Mouse (Mus musculus): ENCODE measurements at regions not wholly inside any gene's neighbourhood (a gene's known extent, or its start where the extent isn't known, plus 50 kb on each side); places are given as distances from the start of the nearest gene placed in this dataset.

DNA sequence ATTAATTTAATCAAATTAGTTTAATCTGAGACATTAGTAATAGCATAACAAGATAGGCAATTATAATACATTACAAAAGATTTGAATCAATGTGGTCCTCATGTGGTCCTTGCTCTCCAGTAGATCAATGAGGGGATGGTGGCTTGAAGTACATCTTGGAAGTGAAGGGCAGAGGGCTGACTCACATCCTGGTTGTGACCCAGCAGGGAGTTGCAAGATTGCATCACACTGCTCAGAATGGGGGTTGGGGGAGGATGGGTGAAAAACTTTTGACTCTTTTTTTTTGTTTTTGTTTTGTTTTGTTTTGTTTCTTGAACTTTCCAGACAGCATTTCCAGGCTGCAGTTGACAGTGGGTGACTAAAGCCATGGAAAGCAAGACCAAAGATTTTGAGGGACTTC is 191.1 kb upstream of the Dio3 start:
- DNase-seq: no peak

GRCm38 (mm10) chr12:110102186-110102585 is 176.7 kb upstream of the Dio3 start:
- DNase-seq: no peak

GRCm38 (mm10) chr12:110112051-110112722 is 166.7 kb upstream of the Dio3 start:
- DNase-seq: no peak

- no peak for DNase-seq
These were observed 166.2 kb upstream of the Dio3 start for GRCm38 (mm10) chr12:110112723-110113105.

DNA sequence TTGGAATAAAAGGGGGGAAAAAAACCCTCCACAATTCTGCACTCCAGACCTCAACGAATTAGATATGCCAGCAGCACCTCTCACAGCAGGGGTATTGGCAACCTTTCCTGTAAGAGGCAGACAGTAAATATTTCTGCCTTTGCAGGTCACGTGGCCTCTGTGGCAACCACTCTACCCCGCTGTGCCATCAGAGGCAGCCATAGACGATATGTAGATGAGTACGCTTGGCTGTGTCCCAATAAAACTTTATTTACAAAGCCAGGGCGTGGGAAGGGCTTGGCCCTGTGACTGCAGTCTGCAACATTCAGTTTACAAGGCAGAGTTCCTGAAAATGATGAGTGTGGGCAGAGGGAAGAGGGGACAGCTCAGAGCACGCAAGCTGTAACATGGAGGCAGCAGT is 158.7 kb upstream of the Dio3 start:
- no peak for DNase-seq

GRCm38 (mm10) chr12:110122976-110123375 is 155.9 kb upstream of the Dio3 start:
- DNase-seq: peak; percentile 20

DNA sequence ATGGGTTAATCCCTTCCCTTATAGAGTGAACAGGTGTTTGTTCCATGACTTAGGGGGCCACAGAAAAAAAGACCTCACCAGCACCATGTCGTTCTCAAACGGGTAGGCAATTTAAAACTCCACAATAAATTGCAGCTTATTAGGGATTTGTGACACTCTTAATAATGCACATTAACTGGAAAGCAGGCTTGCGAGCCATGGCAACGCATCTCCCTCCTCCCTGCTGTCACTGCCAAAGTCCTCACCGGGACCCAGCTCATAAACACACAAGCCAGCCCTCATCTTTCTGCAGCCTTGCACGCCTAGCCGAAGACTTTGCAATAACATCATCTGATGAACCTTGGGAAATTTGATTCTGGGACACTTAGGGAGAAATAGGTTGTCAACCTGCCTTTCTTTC is 152.3 kb upstream of the Dio3 start:
- no peak for DNase-seq

DNA sequence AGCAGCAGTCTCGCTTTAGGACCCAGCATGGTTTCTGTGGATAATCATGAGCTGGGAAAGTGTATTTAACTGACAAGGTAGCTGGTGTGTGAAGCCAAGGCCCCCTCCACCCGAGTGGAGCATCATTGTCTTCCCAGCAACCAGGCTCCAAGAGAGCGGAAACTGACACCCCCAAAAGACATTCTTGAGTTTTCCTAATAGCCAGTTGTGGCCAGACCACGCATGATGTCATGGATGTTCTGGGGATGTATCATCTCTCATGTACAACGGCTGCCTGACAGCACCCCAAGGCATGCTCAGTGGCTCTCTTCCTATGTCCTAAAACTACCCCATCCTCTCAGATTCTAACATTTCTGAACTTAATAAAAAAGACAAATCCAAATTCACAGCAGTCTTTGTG is 133.5 kb upstream of the Dio3 start:
- no peak for DNase-seq

- DNase-seq: peak; percentile 78
These were observed 124.5 kb upstream of the Dio3 start for GRCm38 (mm10) chr12:110154225-110154962.

DNA sequence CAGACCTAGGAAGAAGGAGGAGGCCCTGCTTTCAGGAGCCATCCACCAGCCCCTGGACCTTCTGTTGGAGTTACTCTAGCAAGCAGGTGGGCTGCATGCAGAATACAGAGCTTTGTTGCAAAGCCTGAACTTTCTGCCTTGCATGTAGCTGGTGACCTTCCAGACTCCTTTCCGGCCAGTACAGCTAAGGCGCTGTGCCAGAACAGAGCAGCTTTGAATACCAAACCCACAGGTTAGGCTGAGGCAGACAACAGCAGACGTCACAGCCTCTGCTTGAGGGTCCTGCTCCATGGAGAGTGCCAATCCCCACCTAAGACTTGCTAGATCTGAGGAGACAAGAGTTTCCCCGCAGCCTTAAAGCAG is 123.9 kb upstream of the Dio3 start:
- peak; percentile 67 for DNase-seq

DNA sequence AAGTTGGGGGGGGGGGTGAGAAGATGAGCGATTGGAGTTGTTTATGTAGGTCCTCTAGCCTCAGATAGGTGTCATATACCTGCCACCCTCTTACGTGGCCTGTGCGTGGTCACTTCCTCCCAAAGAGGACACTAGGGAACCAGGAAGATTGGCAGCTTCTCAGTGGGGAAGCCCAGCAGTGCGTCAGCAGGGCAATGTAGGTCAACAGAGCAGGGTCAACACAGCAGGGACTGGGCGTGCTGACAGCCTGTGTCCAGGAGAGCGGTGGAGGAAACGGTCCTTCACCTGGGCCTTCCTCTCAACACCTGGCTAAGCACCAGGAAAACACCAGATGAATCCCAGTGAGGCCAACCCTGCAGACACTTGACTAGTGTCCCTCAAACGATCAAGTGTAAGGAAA is 122.4 kb upstream of the Dio3 start:
- DNase-seq: peak; percentile 58

DNA sequence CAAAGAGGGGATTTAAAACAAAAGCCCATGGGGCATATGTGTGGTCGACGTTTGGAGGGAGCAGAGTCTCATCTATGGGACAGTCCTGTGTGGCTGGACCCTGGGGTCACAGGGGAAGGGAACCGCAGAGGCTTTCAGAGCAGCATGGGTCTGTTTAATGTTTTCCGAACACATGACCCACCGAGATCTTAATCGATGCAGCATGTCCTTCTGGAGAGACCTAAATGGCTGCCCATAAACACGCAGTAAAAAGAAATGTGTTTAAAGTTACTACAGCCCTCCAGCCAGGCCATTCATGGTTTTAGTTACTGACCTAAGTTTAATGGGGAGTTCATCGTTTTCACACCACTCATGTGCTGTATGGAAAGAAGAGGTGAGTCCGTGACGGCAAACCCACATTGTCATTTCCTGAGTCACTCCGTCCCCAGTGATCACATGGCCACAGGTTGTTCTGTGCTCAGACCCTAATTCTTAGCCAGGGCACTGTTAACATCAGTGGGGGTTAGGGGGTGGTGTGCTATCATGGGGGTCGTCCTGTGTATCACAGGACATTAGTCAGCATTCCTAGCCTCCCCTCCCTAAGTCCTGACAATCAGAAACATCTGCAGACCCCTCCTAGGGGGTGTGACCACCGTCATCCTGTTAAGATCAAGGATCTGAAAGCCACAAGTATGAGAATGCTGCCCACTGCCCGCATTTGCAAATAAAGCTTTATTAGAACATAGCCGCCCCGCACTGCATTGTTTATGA is 120.7 kb upstream of the Dio3 start:
- DNase-seq: no peak

DNA sequence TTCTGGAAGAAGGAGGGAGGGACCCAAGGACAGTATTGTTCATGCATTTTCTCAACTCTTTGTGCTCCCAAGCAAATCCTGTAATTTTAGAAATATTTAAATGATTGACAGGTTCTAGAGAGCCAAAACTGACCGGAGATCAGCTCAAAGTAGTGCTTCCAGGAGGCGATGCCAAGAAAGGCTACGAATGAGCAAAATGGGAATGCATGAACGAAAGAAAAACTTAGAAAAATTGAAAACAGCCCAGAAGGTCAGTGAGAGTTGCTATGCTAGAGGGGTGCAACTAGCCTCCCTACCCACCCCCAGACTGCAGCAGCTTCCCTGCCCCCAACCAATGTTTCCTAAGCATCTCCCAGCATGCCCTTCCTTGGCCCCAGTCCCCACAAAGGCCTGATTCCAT is 117.6 kb upstream of the Dio3 start:
- DNase-seq: no peak

DNA sequence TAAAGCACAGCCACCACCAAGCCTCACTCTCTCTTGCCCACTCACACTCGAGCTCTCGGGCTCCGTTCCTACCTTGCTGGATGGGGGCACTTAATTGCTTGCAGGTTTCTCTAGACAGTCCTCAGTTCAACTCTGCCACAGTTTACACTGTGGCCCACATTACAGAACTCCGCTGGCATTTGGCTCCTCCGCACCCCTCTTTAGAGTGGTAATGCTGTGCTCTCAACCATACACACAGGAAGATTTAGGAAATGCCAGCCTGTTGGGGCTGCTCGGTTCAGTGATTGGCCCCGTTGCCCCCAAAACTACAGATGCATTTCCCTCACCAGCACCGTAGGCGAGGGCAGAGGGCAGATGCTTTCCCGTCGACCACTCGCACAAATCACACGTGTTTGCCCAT is 113.4 kb upstream of the Dio3 start:
- no peak for DNase-seq

- DNase-seq: no peak
These were observed 110.5 kb upstream of the Dio3 start for GRCm38 (mm10) chr12:110168407-110168806.

DNA sequence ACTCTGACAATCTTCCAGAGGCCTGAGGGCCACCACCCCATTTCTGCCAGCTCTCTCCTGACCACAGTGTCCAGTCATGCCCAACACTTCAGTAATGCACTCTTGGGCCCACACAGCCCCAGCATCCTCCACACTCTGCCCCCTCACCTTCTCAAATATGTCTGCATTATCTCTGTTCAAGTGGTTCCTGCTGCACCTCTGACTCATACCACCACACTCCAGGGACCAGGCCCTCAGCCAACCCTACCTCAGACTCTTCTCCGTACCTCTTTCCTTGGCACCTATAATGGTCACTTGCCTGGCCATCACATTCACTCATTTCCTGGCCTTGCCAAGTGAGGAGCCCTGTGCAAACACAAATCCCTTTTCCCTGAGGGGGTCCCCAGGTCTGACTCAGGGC is 109.6 kb upstream of the Dio3 start:
- DNase-seq: no peak

DNA sequence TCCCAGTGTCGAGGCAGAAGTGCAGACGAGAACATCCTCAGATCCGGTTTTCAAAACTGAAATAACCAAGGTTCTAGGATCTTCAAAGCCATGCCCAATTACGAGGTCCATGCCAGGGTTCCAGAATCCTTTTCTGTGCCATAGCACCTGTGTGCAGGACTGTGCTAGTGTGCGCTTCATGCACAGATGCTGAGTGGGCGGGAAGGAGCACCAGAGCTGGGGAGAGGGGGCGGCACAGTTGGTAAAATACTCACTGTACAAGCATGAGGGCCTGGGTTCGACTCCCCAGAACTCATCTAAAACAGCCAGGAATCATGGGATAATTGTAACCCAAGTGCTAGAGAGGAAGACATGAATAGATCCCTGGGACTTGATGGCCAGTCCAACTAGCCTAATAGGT is 108.4 kb upstream of the Dio3 start:
- DNase-seq: no peak

DNA sequence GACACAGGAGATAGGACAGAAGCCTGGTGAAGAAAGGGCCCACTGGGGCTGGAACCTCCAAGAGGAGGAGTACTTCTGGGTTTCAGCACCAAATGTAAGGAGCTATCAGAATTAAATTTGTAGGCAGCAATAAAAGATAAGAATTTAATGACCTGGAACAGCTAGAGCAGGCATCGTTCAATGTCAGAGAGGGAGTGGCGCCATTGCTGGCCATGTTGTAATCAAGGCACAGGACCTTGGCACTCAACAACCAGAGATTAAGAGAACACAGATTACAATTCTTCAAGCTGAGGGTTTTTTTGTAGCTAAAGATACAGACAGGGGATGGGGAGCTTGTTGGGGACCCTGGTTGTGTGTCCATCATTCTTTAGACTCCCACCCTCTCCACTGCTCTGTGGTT is 101.0 kb upstream of the Dio3 start:
- DNase-seq: no peak

DNA sequence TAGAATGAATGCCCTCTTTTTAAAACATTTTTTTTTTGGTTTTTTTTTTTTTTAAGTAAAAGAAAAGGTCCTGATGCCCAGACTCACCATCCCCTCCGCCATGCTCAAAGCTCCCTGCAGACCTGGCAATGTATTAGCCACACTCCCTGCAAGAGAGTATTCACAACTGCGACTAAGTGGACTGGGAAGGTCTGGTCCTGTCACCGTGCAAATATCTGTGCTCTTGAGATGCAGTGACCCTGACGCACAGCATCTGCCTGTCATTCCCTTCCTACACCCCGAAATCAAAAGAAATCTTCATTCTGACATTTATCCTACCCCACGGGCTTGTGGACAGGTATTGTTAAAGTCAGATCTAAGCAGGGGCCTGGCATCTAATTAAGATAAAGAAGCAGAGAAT is 95.4 kb upstream of the Dio3 start:
- no peak for DNase-seq

DNA sequence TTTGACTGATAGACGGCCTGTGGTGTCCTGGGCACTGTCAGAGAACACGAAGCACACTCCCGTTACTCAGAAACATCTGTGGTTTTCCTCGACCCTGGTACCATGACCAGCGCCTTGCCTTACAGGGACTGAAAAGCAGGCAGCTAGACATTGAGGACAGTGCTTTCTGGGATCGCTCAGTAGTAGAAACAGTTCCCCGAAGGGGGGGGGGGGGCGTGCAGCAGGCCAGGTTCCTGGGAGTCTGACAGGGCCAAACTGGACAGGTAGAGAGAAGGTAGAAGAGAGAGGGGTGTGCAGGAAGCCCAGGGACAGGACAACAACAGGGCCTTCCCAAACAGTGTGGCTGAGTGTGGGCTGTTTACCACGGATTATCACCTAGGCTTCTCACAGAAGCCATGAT is 93.5 kb upstream of the Dio3 start:
- no peak for DNase-seq

DNA sequence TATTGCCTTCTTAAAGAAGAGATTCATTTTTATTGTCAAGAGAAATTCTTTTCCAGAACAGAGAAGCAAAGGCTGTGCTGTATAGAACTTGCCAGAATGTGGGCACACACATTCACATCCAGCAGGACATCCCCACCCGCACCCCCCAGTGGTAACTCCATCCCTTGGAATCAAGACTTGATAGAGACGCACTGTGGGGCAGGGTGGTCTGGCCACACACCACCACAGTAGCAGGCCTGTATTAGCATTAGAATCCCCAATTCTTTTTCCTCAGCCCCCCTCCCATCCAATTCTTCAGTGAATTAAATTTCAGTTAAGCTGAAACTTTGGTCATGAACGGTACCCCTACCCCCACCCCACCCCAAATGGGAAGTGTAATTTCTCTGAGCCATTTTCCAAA is 92.5 kb upstream of the Dio3 start:
- DNase-seq: no peak

DNA sequence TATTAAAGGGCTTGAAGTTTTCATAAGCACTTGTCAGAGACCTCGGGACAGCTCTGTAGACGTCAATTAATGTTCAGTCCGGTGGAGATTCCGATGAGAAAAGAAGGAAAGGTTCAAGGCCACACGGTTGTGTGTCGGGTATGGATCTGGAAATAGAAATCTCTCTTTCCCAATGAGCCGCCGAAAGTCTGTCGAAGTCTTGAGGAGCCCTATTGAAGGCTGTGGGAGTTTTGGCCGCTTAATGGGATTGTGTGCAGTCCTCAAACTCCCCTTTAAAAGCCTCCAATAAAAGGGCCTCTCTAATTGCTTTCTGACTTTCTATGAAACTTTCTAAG is 92.0 kb upstream of the Dio3 start:
- no peak for DNase-seq

DNA sequence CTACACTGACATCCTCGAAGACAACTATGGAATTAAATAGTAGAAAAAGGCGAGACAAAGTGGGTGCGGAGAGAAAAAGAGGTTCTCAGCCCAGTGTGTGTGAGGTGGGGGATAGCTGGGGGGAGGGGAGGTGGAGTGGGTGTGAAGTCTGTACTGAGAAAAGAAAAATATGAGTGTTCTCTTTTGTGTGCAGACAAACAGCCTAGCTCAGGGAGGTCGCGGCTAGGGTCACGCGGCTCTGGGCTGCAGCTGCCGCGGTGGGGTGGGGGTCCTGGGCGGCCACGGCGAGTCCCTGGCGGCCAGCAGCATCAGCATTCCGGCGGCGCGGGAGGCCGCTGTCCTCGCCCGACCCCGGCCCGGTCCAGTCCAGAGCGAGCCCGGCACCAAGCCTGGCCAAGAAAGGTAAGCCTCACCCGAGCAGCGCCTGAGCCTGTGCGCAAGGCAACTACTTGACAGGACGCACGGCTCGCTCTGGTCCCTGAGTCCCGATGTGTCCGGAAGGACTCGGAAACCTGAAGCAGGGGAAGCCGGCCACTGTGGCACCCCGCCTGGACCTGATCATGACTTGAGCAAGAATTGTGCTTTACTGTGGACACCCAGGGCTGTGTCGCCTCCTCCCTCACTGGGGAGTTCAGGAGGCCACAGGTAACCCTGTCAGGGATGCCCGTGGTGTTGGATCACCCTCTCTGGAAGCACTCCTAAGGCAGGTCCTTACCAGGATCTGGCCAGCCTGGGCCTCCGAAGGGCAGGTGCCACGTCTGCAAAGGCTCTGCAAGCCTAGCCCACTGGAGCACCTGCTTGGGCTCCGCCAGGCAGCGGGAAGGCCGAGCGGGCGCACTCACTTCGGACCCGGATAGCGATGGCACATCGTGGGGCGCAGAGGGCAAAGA is 91.4 kb upstream of the Dio3 start:
- peak; percentile 28 for DNase-seq

Measured in kidney, adult 18-20 months (tissue).